Mouse (Mus musculus) kidney, postnatal 0 days (tissue): ENCODE measurements at regions not wholly inside any gene's neighbourhood (a gene's known extent, or its start where the extent isn't known, plus 50 kb on each side); places are given as distances from the start of the nearest gene placed in this dataset.

Source experiments
- ATAC-seq: fragments of 200-750 bp; cut with Nextera tagmentation; replicated peaks from 2 replicates; pipeline ENCODE4 v1.8.0; 2017; ENCODE audit warnings: low read depth, moderate number of reproducible peaks, moderate TSS enrichment, moderate library complexity; ENCODE audit not compliant: low FRiP score
- DNase-seq: peaks from one replicate; pipeline ENCODE4 v3.0.0-alpha.2; 2016; ENCODE audit warnings: low spot score
- H3K27ac ChIP-seq: fragments of 300-500 bp; sonication (generic); 2 replicates; pipeline ENCODE4 v1.5.1; 2014; ENCODE audit warnings: mild to moderate bottlenecking
- H3K27me3 ChIP-seq: fragments of 300-500 bp; sonication (generic); 2 replicates; pipeline ENCODE4 v1.6.1; 2014; ENCODE audit warnings: low read length, mixed read lengths; ENCODE audit not compliant: insufficient read depth
- H3K36me3 ChIP-seq: fragments of 300-500 bp; sonication (generic); 2 replicates; pipeline ENCODE4 v1.6.1; 2014; ENCODE audit warnings: low read length, mixed read lengths; ENCODE audit not compliant: insufficient read depth
- H3K4me1 ChIP-seq: fragments of 300-500 bp; sonication (generic); replicated peaks from 2 replicates; pipeline ENCODE4 v1.6.1; 2014; ENCODE audit warnings: antibody characterized with exemption, low read length, mixed read lengths; ENCODE audit not compliant: insufficient read depth
- H3K4me2 ChIP-seq: fragments of 300-500 bp; sonication (generic); 2 replicates; pipeline ENCODE4 v1.6.1; 2014; ENCODE audit warnings: mild to moderate bottlenecking, low read length, moderate library complexity, mixed read lengths
- H3K4me3 ChIP-seq: fragments of 300-500 bp; sonication (generic); replicated peaks from 2 replicates; pipeline ENCODE4 v1.5.1; 2014; ENCODE audit warnings: low read depth, low read length
- H3K9ac ChIP-seq: fragments of 300-500 bp; sonication (generic); 2 replicates; pipeline ENCODE4 v1.6.1; 2014; ENCODE audit warnings: low read depth, low read length
- H3K9me3 ChIP-seq: fragments of 300-500 bp; sonication (generic); replicated peaks from 2 replicates; pipeline ENCODE4 v1.6.1; 2016; ENCODE audit warnings: low read length, inconsistent platforms, mixed read lengths
- CTCF ChIP-seq: IDR thresholded peaks from 2 replicates; pipeline ENCODE4 v1.5.1; 2016; ENCODE audit warnings: antibody characterized with exemption, low read depth, mild to moderate bottlenecking, moderate library complexity
- WGBS: fragments of 180-500 bp; shearing (Covaris S2); extraction: QIAGEN DNeasy Blood & Tissue Kit; methylation state at CpG from one replicate; pipeline ENCODE4 v1.1.7; 2014; 5-methylcytosine and 5-hydroxymethylcytosine counted together

DNA sequence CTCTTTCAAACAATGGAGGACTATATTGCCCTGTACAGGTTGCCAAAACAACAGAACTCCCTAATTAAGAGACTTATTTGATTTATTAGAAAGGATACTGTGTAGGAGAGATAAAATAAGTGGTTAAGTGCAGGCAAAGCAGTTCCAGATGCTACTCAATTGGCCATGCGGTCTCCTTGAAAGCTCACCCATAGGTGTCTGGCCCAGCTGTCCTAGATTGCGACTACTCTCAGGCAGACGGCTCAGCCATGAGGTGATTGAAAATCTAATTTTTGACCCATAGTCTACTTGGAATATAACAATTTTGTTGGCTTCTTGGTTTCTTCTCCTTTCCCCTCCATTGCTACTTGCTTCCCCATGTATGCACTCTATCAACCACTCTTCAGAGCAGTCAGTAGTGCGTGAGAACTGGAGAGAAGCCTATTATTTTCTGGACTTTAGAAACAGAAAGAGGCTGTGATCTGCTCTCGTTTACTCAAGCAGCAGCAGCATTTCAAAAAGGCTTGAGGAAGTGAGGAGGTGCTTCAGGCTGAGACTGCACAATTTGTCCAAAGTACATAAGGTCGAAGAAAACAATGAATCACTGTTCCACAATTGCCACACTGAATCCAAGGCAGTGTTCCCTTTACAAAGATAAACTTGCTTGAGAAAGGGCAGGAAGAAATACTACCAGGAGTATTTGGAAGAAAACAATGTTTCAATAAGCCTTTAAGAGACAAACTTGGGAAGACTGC is 339.4 kb downstream of the Epha7 start:
- H3K36me3 ChIP-seq = no peaks in the 10 kb centered on the region
- no peak overlapping the region for H3K4me2 ChIP-seq
- no peaks in the 10 kb centered on the region for H3K9me3 ChIP-seq
- H3K27me3 ChIP-seq = no peaks in the 10 kb centered on the region
- ATAC-seq (no peak), DNase-seq (peak; percentile 21)
- no peak for TF ChIP-seq CTCF
- H3K4me3 ChIP-seq = no peak overlapping the region
- H3K27ac ChIP-seq = no peak overlapping the region
- WGBS = 56% methylated on average over 6 of the region's 6 CpGs
- H3K4me1 ChIP-seq = no peaks in the 10 kb centered on the region
- no peak overlapping the region for H3K9ac ChIP-seq

DNA sequence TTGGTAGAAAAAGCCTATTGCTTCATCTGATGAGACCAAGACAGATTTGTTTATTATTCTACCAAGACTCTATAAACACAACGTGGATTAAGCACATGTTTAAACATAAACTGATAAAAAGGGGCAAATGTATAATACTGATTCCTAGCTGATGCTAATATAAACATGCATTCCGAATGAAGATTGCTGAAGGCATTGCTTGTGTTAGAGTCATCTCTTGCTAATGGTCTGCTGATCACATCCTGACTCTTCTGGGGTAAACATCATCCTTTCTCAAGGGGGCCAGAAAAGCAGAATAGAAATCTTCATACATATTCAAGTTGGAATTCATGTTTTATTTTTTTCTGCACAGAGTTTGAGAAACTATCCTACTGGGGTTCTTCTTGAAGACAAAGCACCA is 369.6 kb downstream of the Epha7 start:
- no peak overlapping the region for H3K27ac ChIP-seq
- H3K27me3 ChIP-seq = no peaks in the 10 kb centered on the region
- no peak overlapping the region for H3K4me2 ChIP-seq
- ATAC-seq = no peak
- 75% methylated on average over 2 of the region's 2 CpGs for WGBS
- no peaks in the 10 kb centered on the region for H3K9me3 ChIP-seq
- no peak for TF ChIP-seq CTCF
- no peaks in the 10 kb centered on the region for H3K4me1 ChIP-seq
- no peak overlapping the region for H3K9ac ChIP-seq
- no peak overlapping the region for H3K4me3 ChIP-seq
- no peaks in the 10 kb centered on the region for H3K36me3 ChIP-seq
- no peak for DNase-seq

DNA sequence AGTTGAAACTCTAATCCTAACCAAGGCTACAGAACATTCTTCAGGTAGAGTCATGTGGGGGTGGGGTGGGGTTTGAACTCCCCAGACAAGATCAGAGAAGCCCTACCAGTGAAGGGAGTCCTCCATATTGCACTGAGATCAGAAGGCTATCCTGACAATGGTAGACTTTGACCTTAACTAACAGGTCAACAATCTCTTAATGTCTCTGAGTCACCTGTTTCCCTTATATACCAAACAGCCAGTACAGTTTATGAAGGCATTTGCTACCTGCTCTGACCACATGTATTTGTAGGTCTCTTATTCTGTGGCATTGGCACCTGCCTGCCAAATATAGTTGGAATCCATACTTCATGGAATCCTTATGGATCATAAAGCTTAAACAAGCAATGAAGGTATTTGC is 370.5 kb downstream of the Epha7 start:
- H3K36me3 ChIP-seq = no peaks in the 10 kb centered on the region
- ATAC-seq = no peak
- DNase-seq = no peak
- H3K27ac ChIP-seq = no peak overlapping the region
- H3K4me3 ChIP-seq = no peak overlapping the region
- H3K4me1 ChIP-seq = no peaks in the 10 kb centered on the region
- no peaks in the 10 kb centered on the region for H3K9me3 ChIP-seq
- no peaks in the 10 kb centered on the region for H3K27me3 ChIP-seq
- H3K4me2 ChIP-seq = no peak overlapping the region
- TF ChIP-seq CTCF = no peak
- no peak overlapping the region for H3K9ac ChIP-seq

- Histone ChIP-seq H3K4me2 (no peak overlapping the region), H3K4me3 (no peak overlapping the region), H3K4me1 (no peaks in the 10 kb centered on the region), H3K27ac (no peak overlapping the region), H3K9me3 (no peaks in the 10 kb centered on the region), H3K27me3 (no peaks in the 10 kb centered on the region), H3K36me3 (no peaks in the 10 kb centered on the region), H3K9ac (no peak overlapping the region)
- DNase-seq (no peak), ATAC-seq (no peak)
- no peak for TF ChIP-seq CTCF
- WGBS = 84% methylated on average over 2 of the region's 2 CpGs
Observed at GRCm38 (mm10) chr4:29183818-29184217, 370.9 kb downstream of the Epha7 start.

DNA sequence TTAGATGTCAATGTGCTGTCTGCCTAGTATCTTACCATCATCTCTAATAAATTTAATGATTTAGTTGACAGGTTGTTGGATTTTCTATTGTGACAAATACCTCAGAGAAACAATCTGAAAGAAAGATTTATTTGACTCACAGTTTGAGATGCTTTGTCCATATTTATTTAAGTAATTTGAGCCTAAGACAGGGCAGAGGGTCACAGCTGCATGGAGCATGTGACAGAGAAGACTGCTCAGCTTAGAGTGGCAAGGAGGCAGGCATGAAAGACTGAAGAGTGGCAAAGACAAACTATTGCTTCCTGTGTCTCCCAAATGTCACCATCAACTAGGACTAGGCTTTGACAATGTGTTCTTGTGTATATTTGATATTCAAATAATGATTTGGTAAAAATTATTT is 388.0 kb downstream of the Epha7 start:
- H3K4me2 ChIP-seq = no peak overlapping the region
- no peaks in the 10 kb centered on the region for H3K9me3 ChIP-seq
- peak; percentile 1 for DNase-seq
- no peak for TF ChIP-seq CTCF
- no peak overlapping the region for H3K4me3 ChIP-seq
- no peak overlapping the region for H3K9ac ChIP-seq
- no peak for ATAC-seq
- H3K4me1 ChIP-seq = no peaks in the 10 kb centered on the region
- no peak overlapping the region for H3K27ac ChIP-seq
- no peaks in the 10 kb centered on the region for H3K27me3 ChIP-seq
- H3K36me3 ChIP-seq = no peaks in the 10 kb centered on the region
